Mouse (Mus musculus) stomach, postnatal 0 days (tissue): ENCODE results near the gene Hpdl.

Source experiments
- CTCF ChIP-seq: IDR thresholded peaks from 2 replicates; pipeline ENCODE4 v1.5.1; 2016; ENCODE audit warnings: antibody characterized with exemption, low read depth, mild to moderate bottlenecking, moderate library complexity
- EP300 ChIP-seq: optimal IDR thresholded peaks from 2 replicates; pipeline ENCODE3; 2016; ENCODE audit warnings: antibody characterized with exemption

- TF ChIP-seq EP300, result no peak
- TF ChIP-seq CTCF, result no peak
Observed at GRCm38 (mm10) chr4:116838999-116839398, 17.5 kb upstream of the Hpdl start.
